Mouse (Mus musculus) embryonic stem cell, embryonic (primary cell): ENCODE measurements around the gene Gm17535.
"Not testable (repeated sequence)": the region's sequence is repeated elsewhere in the genome, so short reads cannot be mapped to it uniquely, and the experiment has no call there.

Experiments used
- CTCF ChIA-PET, 4 experiments: fragments of 300-600 bp in 2 of 4; fragments of 350-600 bp in 2 of 4; sonication (Branson Sonifier 250); formaldehyde crosslinking; loops; one replicate each; lab custom pipeline; 2022; ENCODE audit warnings: inconsistent platforms in 2 of 4; lab: Charles Lee
- POLR2A ChIA-PET, 4 experiments: fragments of 300-600 bp in 2 of 4; fragments of 350-600 bp in 2 of 4; sonication (Branson Sonifier 250); formaldehyde crosslinking; loops; one replicate each; lab custom pipeline; 2022; ENCODE audit warnings: antibody characterized with exemption in 4 of 4, inconsistent platforms in 1 of 4; lab: Charles Lee

Gm17535 gene

GRCm38 (mm10) chr9:3034299-3034698 is at the start of gene Gm17535:
Gene Gm17535, plus strand, starts transcription at chr9:3034599.
- CTCF ChIA-PET, POLR2A ChIA-PET: not testable (repeated sequence)

- POLR2A ChIA-PET, CTCF ChIA-PET: not testable (repeated sequence)
Measured at GRCm38 (mm10) chr9:3000445-3000972, 33.9 kb upstream of the Gm17535 start, which contains the start of gene Gm10722. Gene Gm10722, plus strand, starts transcription at chr9:3000922.

GRCm38 (mm10) chr9:3001006-3001405 is 33.4 kb upstream of the Gm17535 start:
- CTCF ChIA-PET, POLR2A ChIA-PET: not testable (repeated sequence)

- POLR2A ChIA-PET, CTCF ChIA-PET: not testable (repeated sequence)
Measured at GRCm38 (mm10) chr9:3001948-3002659, 32.3 kb upstream of the Gm17535 start.

GRCm38 (mm10) chr9:3002794-3003396 is 31.5 kb upstream of the Gm17535 start, which contains the start of gene Gm11168:
Gene Gm11168, plus strand, starts transcription at chr9:3003346.
- CTCF ChIA-PET, POLR2A ChIA-PET: not testable (repeated sequence)

GRCm38 (mm10) chr9:3006179-3006578 is 28.2 kb upstream of the Gm17535 start:
- POLR2A ChIA-PET, CTCF ChIA-PET: not testable (repeated sequence)

GRCm38 (mm10) chr9:3006636-3007035 is 27.8 kb upstream of the Gm17535 start:
- POLR2A ChIA-PET, CTCF ChIA-PET: not testable (repeated sequence)

- CTCF ChIA-PET, POLR2A ChIA-PET: not testable (repeated sequence)
Measured at GRCm38 (mm10) chr9:3007272-3007671, 27.1 kb upstream of the Gm17535 start.

GRCm38 (mm10) chr9:3009331-3009730 is 25.1 kb upstream of the Gm17535 start:
- CTCF ChIA-PET: not testable (repeated sequence)

GRCm38 (mm10) chr9:3012054-3012621 is 22.3 kb upstream of the Gm17535 start:
- POLR2A ChIA-PET, CTCF ChIA-PET: not testable (repeated sequence)

More at GRCm38 (mm10) chr9:3009331-3009730, 25.1 kb upstream of the Gm17535 start:
- POLR2A ChIA-PET: not testable (repeated sequence)

- POLR2A ChIA-PET, CTCF ChIA-PET: not testable (repeated sequence)
Measured at GRCm38 (mm10) chr9:3012733-3013279, 21.6 kb upstream of the Gm17535 start, which contains the start of gene Gm10721. Gene Gm10721, plus strand, starts transcription at chr9:3013140.

GRCm38 (mm10) chr9:3015354-3015753 is 19.0 kb upstream of the Gm17535 start, which contains the start of gene Gm10720:
Gene Gm10720, plus strand, starts transcription at chr9:3015654.
- CTCF ChIA-PET, POLR2A ChIA-PET: not testable (repeated sequence)

GRCm38 (mm10) chr9:3015896-3016295 is 18.5 kb upstream of the Gm17535 start:
- POLR2A ChIA-PET, CTCF ChIA-PET: not testable (repeated sequence)

- CTCF ChIA-PET, POLR2A ChIA-PET: not testable (repeated sequence)
Measured at GRCm38 (mm10) chr9:3017108-3017507, 17.3 kb upstream of the Gm17535 start, which contains the start of gene Gm10719. Gene Gm10719, plus strand, starts transcription at chr9:3017408.

GRCm38 (mm10) chr9:3018944-3019343 is 15.5 kb upstream of the Gm17535 start:
- CTCF ChIA-PET, POLR2A ChIA-PET: not testable (repeated sequence)

- CTCF ChIA-PET, POLR2A ChIA-PET: not testable (repeated sequence)
Measured at GRCm38 (mm10) chr9:3019835-3020727, 14.3 kb upstream of the Gm17535 start.

GRCm38 (mm10) chr9:3022316-3023008 is 11.9 kb upstream of the Gm17535 start:
- POLR2A ChIA-PET, CTCF ChIA-PET: not testable (repeated sequence)

GRCm38 (mm10) chr9:3023312-3023984 is 11.0 kb upstream of the Gm17535 start, which contains the start of gene Gm10718:
Gene Gm10718, plus strand, starts transcription at chr9:3023547.
- CTCF ChIA-PET, POLR2A ChIA-PET: not testable (repeated sequence)
